Mouse (Mus musculus): Measurements from ENCODE around the gene Arhgap18. TPM values are rescaled to one million over a fixed set of nuclear protein-coding genes. Genes with fewer than 3 reads are reported as not detected.

Arhgap18 gene
- 12.1 to 15.0 TPM (median 12.4 TPM) in 4 replicates for total RNA-seq (2023)

DNA sequence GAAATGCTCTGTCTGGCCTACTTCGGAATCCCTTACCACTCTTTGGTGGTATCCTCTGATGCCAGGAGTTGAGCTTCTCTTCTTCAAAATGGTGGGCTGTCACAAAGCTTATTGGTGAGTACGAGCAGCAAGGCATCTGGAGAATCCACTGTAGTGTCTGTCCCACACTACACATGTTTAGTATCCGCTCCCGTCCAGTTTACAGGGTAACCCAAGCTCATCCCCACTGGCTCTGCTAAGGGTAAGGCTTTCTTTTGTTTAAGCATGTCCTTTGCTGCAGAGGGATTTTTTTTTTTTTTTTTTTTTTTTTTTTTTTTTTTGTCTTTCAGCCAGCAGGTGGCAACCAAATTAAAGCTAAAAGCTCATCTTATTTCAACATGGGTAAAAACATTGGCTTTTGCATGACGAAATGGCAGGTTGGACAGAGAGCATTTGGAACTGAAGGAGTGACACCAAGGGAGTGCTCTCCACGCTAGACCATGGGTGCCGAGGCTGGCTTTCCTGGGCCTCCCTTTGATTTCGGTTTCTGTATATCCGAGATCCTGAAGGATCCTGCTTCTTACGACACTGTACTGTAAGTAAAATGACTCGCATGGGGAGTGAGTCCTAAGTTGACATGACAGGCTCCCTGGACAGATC lies at the start of gene Arhgap18:
Gene Arhgap18, plus strand, starts transcription at position 493 of the 639 bp plus-strand sequence.

All from B cell, adult 62 days (primary cell).